Mouse (Mus musculus): ENCODE results near the gene Ank3. TPM values are rescaled to one million over a fixed set of nuclear protein-coding genes. Genes with fewer than 3 reads are reported as not detected.

Ank3 gene
- polyA plus RNA-seq, 1 experiment from 2014 or later, result 86.7 TPM

- 98% methylated on average over 4 of the region's 4 CpGs for WGBS
- no peak overlapping the region for H3K27ac ChIP-seq (ENCODE audit: low read length)
- H3K9ac ChIP-seq (ENCODE audit: low read depth, low read length), result no peak overlapping the region
- H3K36me3 ChIP-seq (ENCODE audit: control insufficient read depth, insufficient read depth, low read length), result peaks cover 34% of the 10 kb centered on the region
- no peak for ATAC-seq
- no peak overlapping the region for H3K4me3 ChIP-seq (ENCODE audit: low read depth, low read length)
- H3K4me2 ChIP-seq (ENCODE audit: low read length), result no peak overlapping the region
- H3K4me1 ChIP-seq (ENCODE audit: control insufficient read depth, insufficient read depth, low read length), result no peaks in the 10 kb centered on the region
- H3K27me3 ChIP-seq (ENCODE audit: control insufficient read depth, insufficient read depth, low read depth, low read length), result no peaks in the 10 kb centered on the region
- H3K9me3 ChIP-seq (replicated peaks; ENCODE audit: control insufficient read depth, low read length, poor library complexity, severe bottlenecking), result no peaks in the 10 kb centered on the region
Measured at GRCm38 (mm10) chr10:69883935-69884680, 485.5 kb downstream of the Ank3 start.

- Histone ChIP-seq H3K9ac (ENCODE audit: low read depth, low read length) (no peak overlapping the region), H3K27me3 (ENCODE audit: control insufficient read depth, insufficient read depth, low read depth, low read length) (no peaks in the 10 kb centered on the region), H3K4me2 (ENCODE audit: low read length) (no peak overlapping the region), H3K36me3 (ENCODE audit: control insufficient read depth, insufficient read depth, low read length) (peaks cover 11% of the 10 kb centered on the region), H3K9me3 (replicated peaks; ENCODE audit: control insufficient read depth, low read length, poor library complexity, severe bottlenecking) (no peaks in the 10 kb centered on the region), H3K4me3 (ENCODE audit: low read depth, low read length) (no peak overlapping the region), H3K27ac (ENCODE audit: low read length) (no peak overlapping the region), H3K4me1 (ENCODE audit: control insufficient read depth, insufficient read depth, low read length) (no peaks in the 10 kb centered on the region)
- no peak for ATAC-seq
- WGBS, result 36% methylated on average over 4 of the region's 4 CpGs
Measured at GRCm38 (mm10) chr10:69888399-69888798, 489.8 kb downstream of the Ank3 start.

- H3K36me3 ChIP-seq (ENCODE audit: control insufficient read depth, insufficient read depth, low read length), result peaks cover 12% of the 10 kb centered on the region
- 23% methylated on average over 6 of the region's 6 CpGs for WGBS
Measured at GRCm38 (mm10) chr10:69889779-69890178, 491.2 kb downstream of the Ank3 start.

GRCm38 (mm10) chr10:69890389-69890985, 491.9 kb downstream of the Ank3 start:
- no peak for ATAC-seq
- no peak overlapping the region for H3K4me2 ChIP-seq (ENCODE audit: low read length)
- H3K4me1 ChIP-seq (ENCODE audit: control insufficient read depth, insufficient read depth, low read length), result no peaks in the 10 kb centered on the region
- WGBS, result 83% methylated on average over 11 of the region's 11 CpGs
- H3K4me3 ChIP-seq (ENCODE audit: low read depth, low read length), result no peak overlapping the region
- no peaks in the 10 kb centered on the region for H3K9me3 ChIP-seq (replicated peaks; ENCODE audit: control insufficient read depth, low read length, poor library complexity, severe bottlenecking)
- no peak overlapping the region for H3K9ac ChIP-seq (ENCODE audit: low read depth, low read length)
- no peaks in the 10 kb centered on the region for H3K27me3 ChIP-seq (ENCODE audit: control insufficient read depth, insufficient read depth, low read depth, low read length)
- peaks cover 5% of the 10 kb centered on the region for H3K36me3 ChIP-seq (ENCODE audit: control insufficient read depth, insufficient read depth, low read length)
- H3K27ac ChIP-seq (ENCODE audit: low read length), result no peak overlapping the region

More at GRCm38 (mm10) chr10:69889779-69890178, 491.2 kb downstream of the Ank3 start:
- no peak for ATAC-seq
- H3K27me3 ChIP-seq (ENCODE audit: control insufficient read depth, insufficient read depth, low read depth, low read length), result no peaks in the 10 kb centered on the region
- no peaks in the 10 kb centered on the region for H3K4me1 ChIP-seq (ENCODE audit: control insufficient read depth, insufficient read depth, low read length)
- no peak overlapping the region for H3K4me2 ChIP-seq (ENCODE audit: low read length)
- H3K9ac ChIP-seq (ENCODE audit: low read depth, low read length), result no peak overlapping the region
- no peaks in the 10 kb centered on the region for H3K9me3 ChIP-seq (replicated peaks; ENCODE audit: control insufficient read depth, low read length, poor library complexity, severe bottlenecking)
- H3K27ac ChIP-seq (ENCODE audit: low read length), result no peak overlapping the region
- no peak overlapping the region for H3K4me3 ChIP-seq (ENCODE audit: low read depth, low read length)

- Histone ChIP-seq H3K27me3 (ENCODE audit: control insufficient read depth, insufficient read depth, low read depth, low read length) (no peaks in the 10 kb centered on the region), H3K4me3 (ENCODE audit: low read depth, low read length) (no peak overlapping the region), H3K36me3 (ENCODE audit: control insufficient read depth, insufficient read depth, low read length) (peaks cover 6% of the 10 kb centered on the region), H3K4me2 (ENCODE audit: low read length) (no peak overlapping the region), H3K27ac (ENCODE audit: low read length) (no peak overlapping the region), H3K9ac (ENCODE audit: low read depth, low read length) (no peak overlapping the region), H3K4me1 (ENCODE audit: control insufficient read depth, insufficient read depth, low read length) (no peaks in the 10 kb centered on the region), H3K9me3 (replicated peaks; ENCODE audit: control insufficient read depth, low read length, poor library complexity, severe bottlenecking) (no peaks in the 10 kb centered on the region)
- 96% methylated on average over 18 of the region's 18 CpGs for WGBS
- ATAC-seq, result no peak
Measured at GRCm38 (mm10) chr10:69892162-69892561, 493.6 kb downstream of the Ank3 start.

GRCm38 (mm10) chr10:69895606-69896005, 497.0 kb downstream of the Ank3 start:
- H3K27ac ChIP-seq (ENCODE audit: low read length), result no peak overlapping the region
- no peak overlapping the region for H3K9ac ChIP-seq (ENCODE audit: low read depth, low read length)
- no peak for ATAC-seq
- no peak overlapping the region for H3K4me2 ChIP-seq (ENCODE audit: low read length)
- H3K9me3 ChIP-seq (replicated peaks; ENCODE audit: control insufficient read depth, low read length, poor library complexity, severe bottlenecking), result no peaks in the 10 kb centered on the region
- no peak overlapping the region for H3K4me3 ChIP-seq (ENCODE audit: low read depth, low read length)
- peaks cover 10% of the 10 kb centered on the region for H3K36me3 ChIP-seq (ENCODE audit: control insufficient read depth, insufficient read depth, low read length)
- no peaks in the 10 kb centered on the region for H3K4me1 ChIP-seq (ENCODE audit: control insufficient read depth, insufficient read depth, low read length)
- WGBS, result 78% methylated on average over 9 of the region's 9 CpGs
- no peaks in the 10 kb centered on the region for H3K27me3 ChIP-seq (ENCODE audit: control insufficient read depth, insufficient read depth, low read depth, low read length)

- no peak overlapping the region for H3K9ac ChIP-seq (ENCODE audit: low read depth, low read length)
- H3K27ac ChIP-seq (ENCODE audit: low read length), result no peak overlapping the region
- no peak for ATAC-seq
- 55% methylated on average over 5 of the region's 5 CpGs for WGBS
- H3K4me1 ChIP-seq (ENCODE audit: control insufficient read depth, insufficient read depth, low read length), result no peaks in the 10 kb centered on the region
- no peaks in the 10 kb centered on the region for H3K27me3 ChIP-seq (ENCODE audit: control insufficient read depth, insufficient read depth, low read depth, low read length)
- H3K36me3 ChIP-seq (ENCODE audit: control insufficient read depth, insufficient read depth, low read length), result peaks cover 15% of the 10 kb centered on the region
- no peak overlapping the region for H3K4me2 ChIP-seq (ENCODE audit: low read length)
- no peak overlapping the region for H3K4me3 ChIP-seq (ENCODE audit: low read depth, low read length)
- no peaks in the 10 kb centered on the region for H3K9me3 ChIP-seq (replicated peaks; ENCODE audit: control insufficient read depth, low read length, poor library complexity, severe bottlenecking)
Measured at GRCm38 (mm10) chr10:69897927-69898326, 499.4 kb downstream of the Ank3 start.

- H3K4me2 ChIP-seq (ENCODE audit: low read length), result no peak overlapping the region
- H3K9ac ChIP-seq (ENCODE audit: low read depth, low read length), result no peak overlapping the region
- no peak overlapping the region for H3K4me3 ChIP-seq (ENCODE audit: low read depth, low read length)
- 95% methylated on average over 8 of the region's 8 CpGs for WGBS
- ATAC-seq, result no peak
- no peaks in the 10 kb centered on the region for H3K4me1 ChIP-seq (ENCODE audit: control insufficient read depth, insufficient read depth, low read length)
- H3K36me3 ChIP-seq (ENCODE audit: control insufficient read depth, insufficient read depth, low read length), result peaks cover 15% of the 10 kb centered on the region
- no peak overlapping the region for H3K27ac ChIP-seq (ENCODE audit: low read length)
- H3K27me3 ChIP-seq (ENCODE audit: control insufficient read depth, insufficient read depth, low read depth, low read length), result no peaks in the 10 kb centered on the region
- no peaks in the 10 kb centered on the region for H3K9me3 ChIP-seq (replicated peaks; ENCODE audit: control insufficient read depth, low read length, poor library complexity, severe bottlenecking)
Measured at GRCm38 (mm10) chr10:69898821-69899220, 500.2 kb downstream of the Ank3 start.

- Histone ChIP-seq H3K4me2 (ENCODE audit: low read length) (no peak overlapping the region), H3K9me3 (replicated peaks; ENCODE audit: control insufficient read depth, low read length, poor library complexity, severe bottlenecking) (no peaks in the 10 kb centered on the region), H3K36me3 (ENCODE audit: control insufficient read depth, insufficient read depth, low read length) (peaks cover 10% of the 10 kb centered on the region), H3K27ac (ENCODE audit: low read length) (no peak overlapping the region), H3K27me3 (ENCODE audit: control insufficient read depth, insufficient read depth, low read depth, low read length) (no peaks in the 10 kb centered on the region), H3K9ac (ENCODE audit: low read depth, low read length) (no peak overlapping the region), H3K4me1 (ENCODE audit: control insufficient read depth, insufficient read depth, low read length) (no peaks in the 10 kb centered on the region), H3K4me3 (ENCODE audit: low read depth, low read length) (no peak overlapping the region)
- no peak for ATAC-seq
- 89% methylated on average over 3 of the region's 3 CpGs for WGBS
Measured at GRCm38 (mm10) chr10:69899788-69900187, 501.2 kb downstream of the Ank3 start.
